Comparison of ENCODE assay signal across 8 mouse cellular contexts in the genomic region with DNA sequence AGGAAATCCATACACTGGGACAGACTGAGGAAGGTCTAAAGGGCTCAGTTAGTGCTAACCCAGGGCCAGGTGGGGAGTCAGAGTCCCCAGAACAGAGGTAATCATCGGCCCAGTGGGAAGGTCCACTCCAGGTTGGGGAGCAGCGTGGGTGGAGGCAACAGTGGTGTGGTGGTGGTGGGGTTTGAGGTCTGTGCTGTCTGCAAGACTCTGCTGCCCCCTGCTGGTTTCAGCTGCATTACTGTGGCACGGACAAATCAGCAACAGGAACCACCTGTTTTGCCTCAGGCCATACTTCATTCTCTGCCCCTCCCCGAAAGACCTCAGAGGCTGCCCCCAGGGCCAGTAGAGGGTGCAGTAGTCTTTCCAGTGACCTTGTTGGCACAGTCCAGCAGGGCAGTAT. TPM values are rescaled to one million over a fixed set of nuclear protein-coding genes. Genes with fewer than 3 reads are reported as not detected.
DNase-seq lines count a peak whose midpoint lies in the region; ATAC-seq and TF ChIP-seq lines count a peak whose summit lies in the region.

No protein-coding gene starts in this region.

- peaks cover 72% of the 10 kb centered on the region for H3K36me3 ChIP-seq in E14TG2a.4 (ENCODE audit: insufficient read depth, low read length)
- peaks cover 43% of the 10 kb centered on the region for H3K36me3 ChIP-seq in forebrain, embryonic 14.5 days (ENCODE audit: control insufficient read depth, insufficient read depth, low read length)
- peaks cover 13% of the 10 kb centered on the region for H3K36me3 ChIP-seq in lung, postnatal 0 days (ENCODE audit: insufficient read depth, low read length)

- no peaks in the 10 kb centered on the region for H3K27me3 ChIP-seq in E14TG2a.4 (ENCODE audit: insufficient read depth, low read length)
- H3K27me3 ChIP-seq in forebrain, embryonic 14.5 days (replicated peaks; ENCODE audit: control insufficient read depth, insufficient read depth, low read length) = no peaks in the 10 kb centered on the region
- no peaks in the 10 kb centered on the region for H3K27me3 ChIP-seq in lung, postnatal 0 days (replicated peaks; ENCODE audit: insufficient read depth, low read length)

- peak; percentile 74 for DNase-seq in c-Kit-positive CD71-positive TER-119-negative erythroid progenitor cells, embryonic 14.5 days (ENCODE audit: low read depth)
- peak; percentile 83 for DNase-seq in forebrain, embryonic 14.5 days (ENCODE audit: low spot score)
- DNase-seq in heart, postnatal 25 days (ENCODE audit: low spot score) = peak; percentile 64
- DNase-seq in layer of hippocampus, adult 9-11 months = peak; percentile 79
- peak; percentile 96 for DNase-seq in lung, postnatal 0 days (ENCODE audit: low spot score)
- peak; percentile 84 for DNase-seq in ovary, postnatal 14 days (ENCODE audit: low spot score)
- DNase-seq in thymus, postnatal 10 days (ENCODE audit: low spot score in 2 of 2) = peak; percentile 81 to 97

- WGBS in forebrain, embryonic 14.5 days = 17% methylated on average over 4 of the region's 4 CpGs
- 2% methylated on average over 4 of the region's 4 CpGs for WGBS in lung, postnatal 0 days

- no peak overlapping the region for H3K4me2 ChIP-seq in forebrain, embryonic 14.5 days (ENCODE audit: low read length)
- H3K4me2 ChIP-seq in lung, postnatal 0 days (replicated peaks; ENCODE audit: low read depth, low read length) = no peak overlapping the region

- no peaks in the 10 kb centered on the region for H3K9me3 ChIP-seq in E14TG2a.4 (ENCODE audit: low read length)
- no peaks in the 10 kb centered on the region for H3K9me3 ChIP-seq in forebrain, embryonic 14.5 days (replicated peaks; ENCODE audit: control insufficient read depth, low read length)
- H3K9me3 ChIP-seq in lung, postnatal 0 days (ENCODE audit: low read length) = no peaks in the 10 kb centered on the region

- no peak for TF ChIP-seq EP300 in lung, postnatal 0 days (IDR thresholded peaks at IDR 0.05)

- peak; percentile 49 for TF ChIP-seq CTCF in E14TG2a.4 (conservative IDR thresholded peaks at IDR 0.05; ENCODE audit: low read length)
- peak; percentile 97 for TF ChIP-seq CTCF in lung, postnatal 0 days (IDR thresholded peaks at IDR 0.05)

- peak; percentile 75 for ATAC-seq in forebrain, embryonic 14.5 days
- peak; percentile 71 for ATAC-seq in lung, postnatal 0 days

- no peak overlapping the region for H3K27ac ChIP-seq in forebrain, embryonic 14.5 days (ENCODE audit: low read depth, low read length)
- H3K27ac ChIP-seq in lung, postnatal 0 days (ENCODE audit: low read length) = peak overlapping the region; percentile 71

- no peak overlapping the region for H3K4me3 ChIP-seq in E14TG2a.4 (replicated peaks; ENCODE audit: low read length)
- H3K4me3 ChIP-seq in forebrain, embryonic 14.5 days (ENCODE audit: low read depth, low read length) = no peak overlapping the region
- H3K4me3 ChIP-seq in lung, postnatal 0 days (ENCODE audit: low read depth, low read length) = no peak overlapping the region

- peaks cover 76% of the 10 kb centered on the region for H3K4me1 ChIP-seq in E14TG2a.4 (replicated peaks; ENCODE audit: low read depth, low read length)
- peaks cover 6% of the 10 kb centered on the region for H3K4me1 ChIP-seq in forebrain, embryonic 14.5 days (ENCODE audit: control insufficient read depth, insufficient read depth, low read length)
- peaks cover 12% of the 10 kb centered on the region for H3K4me1 ChIP-seq in lung, postnatal 0 days (ENCODE audit: insufficient read depth, low read depth, low read length)

- intact Hi-C loops in heart, postnatal 25 days (cut with DNase I) = loop anchor here (1.0 kb wide), 1 partner anchor 13 kb away; no protein-coding TSS in a partner anchor

- H3K9ac ChIP-seq in forebrain, embryonic 14.5 days (ENCODE audit: low read length) = no peak overlapping the region
- no peak overlapping the region for H3K9ac ChIP-seq in lung, postnatal 0 days (replicated peaks; ENCODE audit: low read depth)

RNA-seq across cellular contexts. Expression of gene Med29, which starts 6.0 kb away (rescaled TPM):
- polyA plus RNA-seq in forebrain, embryonic 14.5 days (2014; fragmentation: Nextera tagmentation; extraction: Ambion mirVana) = 42.3 and 52.9 TPM in 2 replicates
- total RNA-seq in heart, postnatal 25 days (2021) = 10 to 100 TPM; 18.2 to 20.9 TPM
- 29.9 and 30.2 TPM in 2 replicates for polyA plus RNA-seq in lung, postnatal 0 days (2015; fragmentation: Nextera tagmentation; extraction: Ambion mirVana)

RNA-seq across cellular contexts. Expression of gene Paf1, which starts 6.3 kb away (rescaled TPM):
- polyA plus RNA-seq in forebrain, embryonic 14.5 days (2014; fragmentation: Nextera tagmentation; extraction: Ambion mirVana) = 59.3 and 73.1 TPM in 2 replicates
- 10 to 100 TPM; 40.6 to 44.3 TPM for total RNA-seq in heart, postnatal 25 days (2021)
- polyA plus RNA-seq in lung, postnatal 0 days (2015; fragmentation: Nextera tagmentation; extraction: Ambion mirVana) = 49.1 and 55.0 TPM in 2 replicates

RNA-seq across cellular contexts. Expression of gene Zfp36, which starts 6.4 kb away (rescaled TPM):
- polyA plus RNA-seq in forebrain, embryonic 14.5 days (2014; fragmentation: Nextera tagmentation; extraction: Ambion mirVana) = 3.3 and 5.6 TPM in 2 replicates
- 10 to 100 TPM; 14.1 to 18.0 TPM for total RNA-seq in heart, postnatal 25 days (2021)
- 48.3 and 55.7 TPM in 2 replicates for polyA plus RNA-seq in lung, postnatal 0 days (2015; fragmentation: Nextera tagmentation; extraction: Ambion mirVana)

RNA-seq across cellular contexts. Expression of gene Plekhg2, which starts 14.1 kb away (rescaled TPM):
- 17.7 and 27.5 TPM in 2 replicates for polyA plus RNA-seq in forebrain, embryonic 14.5 days (2014; fragmentation: Nextera tagmentation; extraction: Ambion mirVana)
- 10 to 100 TPM; 13.1 to 20.4 TPM for total RNA-seq in heart, postnatal 25 days (2021)
- 22.4 and 26.7 TPM in 2 replicates for polyA plus RNA-seq in lung, postnatal 0 days (2015; fragmentation: Nextera tagmentation; extraction: Ambion mirVana)

RNA-seq across cellular contexts. Expression of gene Rps16, which starts 36.0 kb away (rescaled TPM):
- 539 and 750 TPM in 2 replicates for polyA plus RNA-seq in forebrain, embryonic 14.5 days (2014; fragmentation: Nextera tagmentation; extraction: Ambion mirVana)
- total RNA-seq in heart, postnatal 25 days (2021) = 100 to 1,000 TPM; 489 to 520 TPM
- polyA plus RNA-seq in lung, postnatal 0 days (2015; fragmentation: Nextera tagmentation; extraction: Ambion mirVana) = 623 and 695 TPM in 2 replicates
